11 mouse cellular contexts compared by ENCODE assay signal in genomic region chr11:60173606-60174184, GRCm38 (mm10). TPM values are rescaled to one million over a fixed set of nuclear protein-coding genes. Genes with fewer than 3 reads are reported as not detected.
DNase-seq lines count a peak whose midpoint lies in the region; ATAC-seq and TF ChIP-seq lines count a peak whose summit lies in the region.
"Had no signal": no experiment of that assay in that cellular context is flagged by ENCODE, and none has a peak within 500 bp of the region (broad histone marks: within the 10 kb centered on the region; RNA-seq: fewer than 3 reads in every experiment).

No protein-coding gene starts in this region.

- no peaks in the 10 kb centered on the region for H3K9me3 ChIP-seq in kidney, embryonic 15.5 days (replicated peaks)
- no peaks in the 10 kb centered on the region for H3K9me3 ChIP-seq in hindbrain, embryonic 16.5 days (ENCODE audit: control insufficient read depth, low read length)
- H3K9me3 ChIP-seq: liver, embryonic 12.5 days; midbrain, embryonic 12.5 days had no signal

- intact Hi-C loops in heart, adult 2 months (cut with DNase I), result loop anchor here (2.0 to 5.0 kb wide), 2 partner anchors 36 to 57 kb away; no protein-coding TSS in a partner anchor

- H3K27me3 ChIP-seq in heart, adult 2 months (ENCODE audit: control insufficient read depth, insufficient read depth, low read length), result no peaks in the 10 kb centered on the region
- no peaks in the 10 kb centered on the region for H3K27me3 ChIP-seq in kidney, embryonic 15.5 days
- no peaks in the 10 kb centered on the region for H3K27me3 ChIP-seq in kidney, adult 2 months (replicated peaks; ENCODE audit: control insufficient read depth, insufficient read depth, low read length)
- no peaks in the 10 kb centered on the region for H3K27me3 ChIP-seq in hindbrain, embryonic 16.5 days (replicated peaks; ENCODE audit: control insufficient read depth, insufficient read depth, low read length)

- no peak for DNase-seq in heart, adult 2 months
- DNase-seq in heart, adult 11 months, result no peak
- no peak for DNase-seq in kidney, adult 2 months
- no peak for DNase-seq in right cerebral cortex, adult 18-20 months
- DNase-seq: lung, postnatal 4 days; thymus, adult 2 months had no signal

- no peaks in the 10 kb centered on the region; the same call in 1 of the 2 replicates for H3K36me3 ChIP-seq in heart, adult 2 months (ENCODE audit: control insufficient read depth, insufficient read depth, low read length)
- 0 out of 2 replicates have a peak, but pooled peaks cover 9% of the 10 kb centered on the region for H3K36me3 ChIP-seq in kidney, embryonic 15.5 days
- H3K36me3 ChIP-seq in kidney, adult 2 months (ENCODE audit: control insufficient read depth, insufficient read depth, low read length), result no peaks in the 10 kb centered on the region
- no peaks in the 10 kb centered on the region for H3K36me3 ChIP-seq in hindbrain, embryonic 16.5 days (ENCODE audit: control insufficient read depth, insufficient read depth, low read length)
- H3K36me3 ChIP-seq: midbrain, embryonic 12.5 days had no signal

- TF ChIP-seq CTCF in heart, adult 2 months (IDR thresholded peaks at IDR 0.05), result no peak
- no peak for TF ChIP-seq CTCF in kidney, adult 2 months (conservative IDR thresholded peaks at IDR 0.05; ENCODE audit: insufficient read depth, insufficient read length, low read depth, low read length)

- no peak for TF ChIP-seq EP300 in heart, adult 2 months (IDR thresholded peaks at IDR 0.05; ENCODE audit: insufficient read depth, low read depth, low read length)

- 46% methylated on average over 10 of the region's 10 CpGs for WGBS in heart, adult 2 months
- 47% methylated on average over 10 of the region's 10 CpGs for WGBS in kidney, embryonic 15.5 days
- 71% methylated on average over 10 of the region's 10 CpGs for WGBS in kidney, adult 2 months
- 60% methylated on average over 10 of the region's 10 CpGs for WGBS in hindbrain, embryonic 16.5 days

- no peak overlapping the region for H3K9ac ChIP-seq in heart, adult 2 months (ENCODE audit: low read depth, low read length)
- H3K9ac ChIP-seq in kidney, embryonic 15.5 days, result no peak overlapping the region
- no peak overlapping the region for H3K9ac ChIP-seq in hindbrain, embryonic 16.5 days (ENCODE audit: low read depth, low read length)
- H3K9ac ChIP-seq: liver, embryonic 12.5 days; midbrain, embryonic 12.5 days had no signal

- no peak for TF ChIP-seq POLR2A in heart, adult 2 months (IDR thresholded peaks at IDR 0.05; ENCODE audit: insufficient read depth, low read depth, low read length)
- no peak for TF ChIP-seq POLR2A in kidney, adult 2 months (IDR thresholded peaks at IDR 0.05; ENCODE audit: low read depth, low read length)

- peak overlapping the region; percentile 23; the same call in 1 of the 2 replicates for H3K27ac ChIP-seq in heart, adult 2 months
- 0 out of 2 replicates have a peak overlapping the region, but pooled peaks have one; percentile 1 for H3K27ac ChIP-seq in kidney, embryonic 15.5 days
- no peak overlapping the region for H3K27ac ChIP-seq in kidney, adult 2 months (ENCODE audit: insufficient read depth, low read depth, low read length)
- H3K27ac ChIP-seq in brown adipose tissue, adult 24 weeks (replicated peaks; ENCODE audit: low read depth, low read length), result peak overlapping the region; percentile 9; the same call in 1 of the 2 replicates
- peak overlapping the region; percentile 19; the same call in 1 of the 2 replicates for H3K27ac ChIP-seq in hindbrain, embryonic 16.5 days (ENCODE audit: low read depth, low read length)
- H3K27ac ChIP-seq: liver, embryonic 12.5 days; midbrain, embryonic 12.5 days had no signal

- no peak overlapping the region for H3K4me2 ChIP-seq in kidney, embryonic 15.5 days
- no peak overlapping the region for H3K4me2 ChIP-seq in hindbrain, embryonic 16.5 days (ENCODE audit: low read length)
- H3K4me2 ChIP-seq: liver, embryonic 12.5 days; midbrain, embryonic 12.5 days had no signal

- no peak for ATAC-seq in kidney, embryonic 15.5 days (replicated peaks; ENCODE audit: low FRiP score)
- no peak for ATAC-seq in hindbrain, embryonic 16.5 days
- ATAC-seq: liver, embryonic 12.5 days had no signal

- peaks cover 22% of the 10 kb centered on the region for H3K4me1 ChIP-seq in heart, adult 2 months (ENCODE audit: control insufficient read depth, insufficient read depth, low read length)
- peaks cover 81% of the 10 kb centered on the region for H3K4me1 ChIP-seq in kidney, embryonic 15.5 days
- H3K4me1 ChIP-seq in kidney, adult 2 months (ENCODE audit: control insufficient read depth, insufficient read depth, low read length), result peaks cover 21% of the 10 kb centered on the region
- peaks cover 21% of the 10 kb centered on the region; the same call in 1 of the 2 replicates for H3K4me1 ChIP-seq in brown adipose tissue, adult 24 weeks (ENCODE audit: control insufficient read depth, insufficient read depth, insufficient read length, low read length)
- H3K4me1 ChIP-seq in hindbrain, embryonic 16.5 days (ENCODE audit: control insufficient read depth, insufficient read depth, low read depth, low read length), result peaks cover 49% of the 10 kb centered on the region

- H3K4me3 ChIP-seq in heart, adult 2 months, result no peak overlapping the region
- no peak overlapping the region for H3K4me3 ChIP-seq in kidney, embryonic 15.5 days (replicated peaks)
- no peak overlapping the region for H3K4me3 ChIP-seq in kidney, adult 2 months (ENCODE audit: insufficient read depth, low read depth, low read length)
- H3K4me3 ChIP-seq in brown adipose tissue, adult 24 weeks (ENCODE audit: insufficient read depth, low read depth, low read length), result no peak overlapping the region
- H3K4me3 ChIP-seq in hindbrain, embryonic 16.5 days (ENCODE audit: low read length), result no peak overlapping the region
- H3K4me3 ChIP-seq: liver, embryonic 12.5 days; midbrain, embryonic 12.5 days had no signal

- H3K79me2 ChIP-seq in heart, adult 2 months (replicated peaks; ENCODE audit: control insufficient read depth, insufficient read depth, low read length), result 0 out of 2 replicates have a peak, but pooled peaks cover 1% of the 10 kb centered on the region

RNA-seq across cellular contexts. Expression of gene Srebf1, which starts 48.7 kb away (rescaled TPM):
- 10 to 100 TPM; 25.3 to 35.4 TPM for total RNA-seq in heart, adult 2 months (2021)
- polyA plus RNA-seq in heart, adult 2 months (2012; rRNA removed), result 42.6 and 54.0 TPM in 2 replicates
- 56.3 and 60.0 TPM in 2 replicates for polyA plus RNA-seq in kidney, embryonic 15.5 days (2015; fragmentation: Nextera tagmentation; extraction: Ambion mirVana)
- polyA plus RNA-seq in kidney, adult 2 months (2012; rRNA removed), result 89.1 and 123 TPM in 2 replicates
- 192 and 233 TPM in 2 replicates for polyA plus RNA-seq in brown adipose tissue, adult 24 weeks (2012; ENCODE audit: insufficient read depth, insufficient read length, missing spikeins)
- 42.5 and 44.8 TPM in 2 replicates for polyA plus RNA-seq in hindbrain, embryonic 16.5 days (2015; fragmentation: Nextera tagmentation; extraction: Ambion mirVana)
